In genomic region chr1:125187091-125187490, GRCm38 (mm10) we compare ENCODE assay signal across 22 mouse cellular contexts.
"Had no signal": no experiment of that assay in that cellular context is flagged by ENCODE, and none has a peak within 500 bp of the region (broad histone marks: within the 10 kb centered on the region; RNA-seq: fewer than 3 reads in every experiment).

No protein-coding gene starts in this region.

- ATAC-seq: hindbrain, embryonic 16.5 days; hindbrain, postnatal 0 days; inflammation-experienced regulatory T-cells, adult 6 months; intestine, embryonic 15.5 days; intestine, embryonic 16.5 days; intestine, postnatal 0 days had no signal

- DNase-seq: heart, postnatal 10 days; heart, postnatal 14 days; heart, postnatal 36 days; heart, postnatal 4 days; kidney, adult 11 months; kidney, adult 18-20 months; kidney, adult 2 months; kidney, adult 8-10 months; kidney, adult 9 months; kidney, postnatal 10 days; kidney, postnatal 14 days; kidney, postnatal 25 days; kidney, postnatal 36 days; kidney, postnatal 4 days; layer of hippocampus, adult 9-11 months; layer of hippocampus, postnatal 36 days had no signal
